Mouse (Mus musculus): ENCODE measurements around the gene Meis1. TPM values are rescaled to one million over a fixed set of nuclear protein-coding genes. Genes with fewer than 3 reads are reported as not detected.

Meis1 gene
- polyA plus RNA-seq, 1 experiment from 2014 or later = 46.3 TPM

DNA sequence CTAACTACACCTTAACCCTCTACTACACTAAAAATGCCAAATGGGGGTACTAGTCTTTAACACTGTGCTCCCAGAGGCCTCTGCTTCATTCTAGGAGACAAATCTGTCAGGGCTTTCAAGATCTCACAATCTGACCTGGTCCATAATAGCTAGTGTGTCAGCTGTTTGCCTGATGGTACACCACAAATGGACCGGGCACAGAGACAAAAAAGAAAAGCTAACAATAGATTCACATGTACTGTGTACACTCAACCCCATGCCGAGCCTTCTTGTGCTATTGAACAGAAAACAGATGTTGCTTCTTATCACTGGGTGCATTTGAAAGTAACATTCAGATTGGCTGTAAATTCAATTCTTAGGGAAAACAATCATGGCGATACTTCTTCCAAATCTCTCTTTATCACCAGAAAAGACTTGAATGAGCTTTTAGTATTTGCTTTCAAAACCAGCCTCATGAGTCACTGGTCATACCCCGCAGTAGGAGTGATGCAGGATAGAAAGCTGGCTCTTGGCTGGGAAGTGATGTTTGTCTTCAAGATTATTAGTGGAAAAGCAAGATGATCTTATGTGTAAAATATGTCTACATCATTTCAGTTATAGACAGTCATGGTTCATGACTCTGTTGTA, 30.0 kb downstream of the Meis1 start:
- no peaks in the 10 kb centered on the region for H3K27me3 ChIP-seq (replicated peaks; ENCODE audit: control insufficient read depth, insufficient read depth, low read length)
- WGBS = 63% methylated on average over 4 of the region's 4 CpGs
- H3K9ac ChIP-seq (ENCODE audit: low read depth, low read length) = no peak overlapping the region
- H3K4me3 ChIP-seq (ENCODE audit: low read depth, low read length) = no peak overlapping the region
- no peak for ATAC-seq (ENCODE audit: low read depth)
- H3K4me2 ChIP-seq (ENCODE audit: low read depth, low read length) = no peak overlapping the region
- H3K4me1 ChIP-seq (ENCODE audit: control insufficient read depth, insufficient read depth, low read length) = peaks cover 4% of the 10 kb centered on the region; the same call in 1 of the 2 replicates
- H3K9me3 ChIP-seq (ENCODE audit: control insufficient read depth, low read length) = no peaks in the 10 kb centered on the region
- H3K27ac ChIP-seq (replicated peaks; ENCODE audit: low read depth, low read length) = no peak overlapping the region
- peaks cover 37% of the 10 kb centered on the region for H3K36me3 ChIP-seq (ENCODE audit: control insufficient read depth, insufficient read depth, low read length)
- peak; percentile 36 for DNase-seq (ENCODE audit: low spot score)

DNA sequence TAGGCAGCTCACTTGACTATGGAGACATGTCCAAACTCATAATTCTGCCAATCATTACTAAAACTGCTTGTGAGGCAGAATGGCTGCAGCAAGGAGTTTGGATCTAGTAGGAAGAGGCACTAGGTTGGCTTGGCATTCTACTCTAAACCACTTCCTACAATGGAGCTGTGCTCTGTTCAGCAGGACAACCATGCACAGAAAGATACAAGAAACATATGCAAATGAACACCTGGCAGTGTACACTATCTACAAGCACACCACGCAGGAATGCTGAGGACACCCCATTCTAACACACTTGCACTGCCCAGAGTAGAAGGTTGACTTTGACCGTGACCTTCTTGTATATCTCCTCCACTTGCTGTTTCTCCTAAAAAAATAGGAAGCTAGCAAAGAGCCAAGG, 35.0 kb downstream of the Meis1 start:
- no peaks in the 10 kb centered on the region for H3K9me3 ChIP-seq (ENCODE audit: control insufficient read depth, low read length)
- H3K4me1 ChIP-seq (ENCODE audit: control insufficient read depth, insufficient read depth, low read length) = no peaks in the 10 kb centered on the region
- DNase-seq (ENCODE audit: low spot score) (no peak), ATAC-seq (ENCODE audit: low read depth) (no peak)
- H3K27me3 ChIP-seq (replicated peaks; ENCODE audit: control insufficient read depth, insufficient read depth, low read length) = no peaks in the 10 kb centered on the region
- H3K27ac ChIP-seq (replicated peaks; ENCODE audit: low read depth, low read length) = no peak overlapping the region
- H3K4me2 ChIP-seq (ENCODE audit: low read depth, low read length) = no peak overlapping the region
- peaks cover 42% of the 10 kb centered on the region for H3K36me3 ChIP-seq (ENCODE audit: control insufficient read depth, insufficient read depth, low read length)
- 82% methylated on average over 2 of the region's 2 CpGs for WGBS
- H3K9ac ChIP-seq (ENCODE audit: low read depth, low read length) = no peak overlapping the region
- no peak overlapping the region for H3K4me3 ChIP-seq (ENCODE audit: low read depth, low read length)

DNA sequence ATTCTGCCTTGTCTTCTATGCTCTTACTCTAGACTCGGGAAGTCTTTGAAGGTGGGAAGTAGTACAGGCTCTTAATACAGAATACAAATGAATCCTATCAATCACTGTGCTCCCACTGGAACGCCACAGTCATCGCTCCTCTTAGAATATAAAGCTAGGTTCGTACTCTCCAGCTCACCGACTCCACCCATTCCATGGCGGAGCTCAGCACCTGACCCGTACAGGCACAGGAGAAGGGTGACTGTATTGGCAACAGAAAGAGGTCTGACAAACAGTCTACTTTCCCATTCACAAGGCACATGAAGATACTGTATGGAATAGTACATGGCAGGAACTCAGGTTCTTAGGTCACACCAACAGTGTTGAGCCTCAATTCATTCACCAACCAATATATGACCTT, 35.5 kb downstream of the Meis1 start:
- Histone ChIP-seq H3K4me1 (ENCODE audit: control insufficient read depth, insufficient read depth, low read length) (no peaks in the 10 kb centered on the region), H3K9me3 (ENCODE audit: control insufficient read depth, low read length) (no peaks in the 10 kb centered on the region), H3K27me3 (replicated peaks; ENCODE audit: control insufficient read depth, insufficient read depth, low read length) (no peaks in the 10 kb centered on the region), H3K4me3 (ENCODE audit: low read depth, low read length) (no peak overlapping the region), H3K36me3 (ENCODE audit: control insufficient read depth, insufficient read depth, low read length) (peaks cover 42% of the 10 kb centered on the region), H3K9ac (ENCODE audit: low read depth, low read length) (no peak overlapping the region), H3K27ac (replicated peaks; ENCODE audit: low read depth, low read length) (no peak overlapping the region), H3K4me2 (ENCODE audit: low read depth, low read length) (no peak overlapping the region)
- DNase-seq (ENCODE audit: low spot score) (no peak), ATAC-seq (ENCODE audit: low read depth) (no peak)
- 92% methylated on average over 7 of the region's 7 CpGs for WGBS

DNA sequence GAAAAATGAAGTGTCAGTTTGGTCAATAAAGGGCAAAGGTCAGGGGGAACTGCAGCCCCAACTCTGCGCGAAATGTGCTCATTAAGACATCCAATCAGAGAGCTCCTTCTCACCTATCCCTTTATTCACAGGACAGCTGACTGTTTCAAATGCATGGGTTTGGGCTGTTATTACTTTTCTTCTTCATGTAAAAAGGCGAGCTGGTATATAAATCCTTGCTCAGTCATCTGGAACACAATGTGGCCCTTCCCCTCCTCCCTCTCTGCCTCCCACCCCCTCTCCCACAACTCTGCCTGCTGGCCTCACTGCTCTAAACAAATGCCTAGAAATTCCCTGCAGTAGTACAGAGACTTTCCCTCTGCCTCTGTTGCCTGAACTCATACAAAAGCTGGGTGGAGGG, 36.5 kb downstream of the Meis1 start:
- no peak overlapping the region for H3K27ac ChIP-seq (replicated peaks; ENCODE audit: low read depth, low read length)

DNA sequence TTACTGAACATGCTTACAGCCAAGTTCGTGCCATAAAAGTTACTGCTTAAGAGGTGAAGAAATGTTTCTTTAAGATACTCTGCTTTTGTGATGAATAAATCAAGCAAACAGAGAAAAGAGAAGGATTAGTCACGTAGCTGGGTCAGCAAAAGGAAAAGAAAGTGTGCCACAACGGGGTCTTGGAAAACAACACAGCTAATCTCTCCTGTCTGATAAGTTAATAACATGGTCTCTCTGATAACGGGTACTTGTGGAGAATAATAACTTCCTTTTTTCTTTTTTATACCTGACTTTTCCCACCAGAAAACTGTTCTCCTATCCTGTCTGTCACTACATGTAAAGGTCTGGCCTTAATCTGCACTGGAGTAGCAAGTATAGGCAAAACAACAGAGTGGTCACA, 37.4 kb downstream of the Meis1 start:
- Histone ChIP-seq H3K9ac (ENCODE audit: low read depth, low read length) (no peak overlapping the region), H3K4me3 (ENCODE audit: low read depth, low read length) (no peak overlapping the region), H3K27me3 (replicated peaks; ENCODE audit: control insufficient read depth, insufficient read depth, low read length) (no peaks in the 10 kb centered on the region), H3K27ac (replicated peaks; ENCODE audit: low read depth, low read length) (no peak overlapping the region), H3K4me1 (ENCODE audit: control insufficient read depth, insufficient read depth, low read length) (no peaks in the 10 kb centered on the region), H3K36me3 (ENCODE audit: control insufficient read depth, insufficient read depth, low read length) (peaks cover 27% of the 10 kb centered on the region; the same call in 1 of the 2 replicates), H3K4me2 (ENCODE audit: low read depth, low read length) (no peak overlapping the region), H3K9me3 (ENCODE audit: control insufficient read depth, low read length) (no peaks in the 10 kb centered on the region)
- WGBS = 60% methylated on average over 4 of the region's 4 CpGs
- ATAC-seq (ENCODE audit: low read depth) (no peak), DNase-seq (ENCODE audit: low spot score) (no peak)

More for the DNA sequence above, 36.5 kb downstream of the Meis1 start:
- Histone ChIP-seq H3K9ac (ENCODE audit: low read depth, low read length) (no peak overlapping the region), H3K4me3 (ENCODE audit: low read depth, low read length) (no peak overlapping the region), H3K27me3 (replicated peaks; ENCODE audit: control insufficient read depth, insufficient read depth, low read length) (no peaks in the 10 kb centered on the region), H3K4me1 (ENCODE audit: control insufficient read depth, insufficient read depth, low read length) (no peaks in the 10 kb centered on the region), H3K4me2 (ENCODE audit: low read depth, low read length) (no peak overlapping the region), H3K36me3 (ENCODE audit: control insufficient read depth, insufficient read depth, low read length) (peaks cover 33% of the 10 kb centered on the region; the same call in 1 of the 2 replicates), H3K9me3 (ENCODE audit: control insufficient read depth, low read length) (no peaks in the 10 kb centered on the region)
- 31% methylated on average over 3 of the region's 3 CpGs for WGBS
- DNase-seq (ENCODE audit: low spot score) (peak; percentile 25), ATAC-seq (ENCODE audit: low read depth) (peak; percentile 47; the same call in 1 of the 2 replicates)

DNA sequence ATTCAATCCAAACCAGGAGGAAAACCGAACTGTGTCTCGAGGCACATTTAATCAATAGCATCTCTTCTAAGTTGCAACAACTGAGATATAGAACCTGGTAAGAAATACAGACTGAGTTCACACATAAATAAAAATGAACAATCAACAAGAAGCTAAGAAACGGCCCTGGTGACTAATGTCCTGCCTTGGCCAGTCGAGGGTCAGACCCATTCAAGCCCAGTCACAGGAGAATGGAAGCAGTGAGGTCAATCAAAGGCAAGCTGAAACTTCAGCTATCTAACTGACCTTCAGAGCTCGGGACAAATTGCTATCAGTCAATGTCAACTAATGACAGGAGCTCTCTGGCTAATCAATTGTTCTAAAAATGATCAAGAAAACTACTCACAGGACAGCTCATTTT, 38.2 kb downstream of the Meis1 start:
- H3K4me3 ChIP-seq (ENCODE audit: low read depth, low read length) = no peak overlapping the region
- no peak overlapping the region for H3K9ac ChIP-seq (ENCODE audit: low read depth, low read length)
- ATAC-seq (ENCODE audit: low read depth) (no peak), DNase-seq (ENCODE audit: low spot score) (no peak)
- no peaks in the 10 kb centered on the region for H3K9me3 ChIP-seq (ENCODE audit: control insufficient read depth, low read length)
- no peaks in the 10 kb centered on the region for H3K27me3 ChIP-seq (replicated peaks; ENCODE audit: control insufficient read depth, insufficient read depth, low read length)
- no peak overlapping the region for H3K27ac ChIP-seq (replicated peaks; ENCODE audit: low read depth, low read length)
- no peaks in the 10 kb centered on the region for H3K4me1 ChIP-seq (ENCODE audit: control insufficient read depth, insufficient read depth, low read length)
- no peak overlapping the region for H3K4me2 ChIP-seq (ENCODE audit: low read depth, low read length)
- WGBS = 53% methylated on average over 5 of the region's 5 CpGs
- H3K36me3 ChIP-seq (ENCODE audit: control insufficient read depth, insufficient read depth, low read length) = peaks cover 24% of the 10 kb centered on the region; the same call in 1 of the 2 replicates

DNA sequence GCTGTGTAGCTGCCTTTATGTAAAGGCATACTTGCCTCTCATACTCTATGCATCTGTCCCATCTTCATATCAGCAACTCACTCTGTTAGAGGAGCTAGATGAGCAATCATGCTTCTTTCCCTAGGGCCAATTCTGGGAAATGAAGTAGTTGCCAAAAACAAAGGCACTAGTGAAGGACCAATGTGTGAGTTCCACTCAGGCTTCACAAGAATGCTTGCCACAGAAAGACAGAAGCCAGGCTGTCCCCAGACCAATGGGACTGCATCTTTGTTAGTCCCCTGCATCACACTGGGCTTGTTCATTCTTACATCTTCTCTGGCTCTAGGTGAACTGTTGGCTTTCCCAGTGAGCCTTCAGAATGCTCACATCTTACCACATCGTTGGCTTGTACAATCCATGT, 43.7 kb downstream of the Meis1 start:
- Histone ChIP-seq H3K36me3 (ENCODE audit: control insufficient read depth, insufficient read depth, low read length) (peaks cover 13% of the 10 kb centered on the region; the same call in 1 of the 2 replicates), H3K9me3 (ENCODE audit: control insufficient read depth, low read length) (no peaks in the 10 kb centered on the region), H3K9ac (ENCODE audit: low read depth, low read length) (no peak overlapping the region), H3K4me3 (ENCODE audit: low read depth, low read length) (no peak overlapping the region), H3K27ac (replicated peaks; ENCODE audit: low read depth, low read length) (no peak overlapping the region), H3K4me2 (ENCODE audit: low read depth, low read length) (no peak overlapping the region), H3K27me3 (replicated peaks; ENCODE audit: control insufficient read depth, insufficient read depth, low read length) (no peaks in the 10 kb centered on the region), H3K4me1 (ENCODE audit: control insufficient read depth, insufficient read depth, low read length) (peaks cover 5% of the 10 kb centered on the region)
- 81% methylated on average over 1 of the region's 1 CpGs for WGBS
- no peak for DNase-seq (ENCODE audit: low spot score)
- no peak for ATAC-seq (ENCODE audit: low read depth)

DNA sequence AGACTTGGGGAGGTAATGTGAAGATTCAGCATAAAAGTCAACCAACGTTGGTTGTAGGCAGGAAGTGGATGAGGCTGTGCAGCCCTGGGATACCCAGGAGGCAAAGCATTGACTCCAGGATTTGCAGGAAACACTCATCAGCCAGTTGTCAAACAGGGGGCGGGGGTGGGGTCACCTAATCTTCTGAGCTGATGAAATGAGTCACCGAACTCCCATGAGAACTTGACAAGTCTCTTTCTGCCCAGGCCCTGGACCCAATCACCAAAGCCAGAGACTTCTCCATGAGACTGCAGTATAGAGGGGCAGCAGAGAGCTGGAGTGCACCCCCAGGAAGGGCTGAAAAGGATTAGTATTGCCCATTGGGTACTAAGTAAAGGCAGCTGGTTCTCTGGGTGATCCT, 45.0 kb downstream of the Meis1 start:
- ATAC-seq (ENCODE audit: low read depth) (no peak), DNase-seq (ENCODE audit: low spot score) (no peak)
- no peaks in the 10 kb centered on the region for H3K27me3 ChIP-seq (replicated peaks; ENCODE audit: control insufficient read depth, insufficient read depth, low read length)
- WGBS = 37% methylated on average over 3 of the region's 3 CpGs
- no peak overlapping the region for H3K27ac ChIP-seq (replicated peaks; ENCODE audit: low read depth, low read length)
- no peak overlapping the region for H3K9ac ChIP-seq (ENCODE audit: low read depth, low read length)
- H3K36me3 ChIP-seq (ENCODE audit: control insufficient read depth, insufficient read depth, low read length) = peaks cover 13% of the 10 kb centered on the region; the same call in 1 of the 2 replicates
- H3K9me3 ChIP-seq (ENCODE audit: control insufficient read depth, low read length) = no peaks in the 10 kb centered on the region
- no peak overlapping the region for H3K4me3 ChIP-seq (ENCODE audit: low read depth, low read length)
- no peak overlapping the region for H3K4me2 ChIP-seq (ENCODE audit: low read depth, low read length)
- peaks cover 5% of the 10 kb centered on the region for H3K4me1 ChIP-seq (ENCODE audit: control insufficient read depth, insufficient read depth, low read length)

DNA sequence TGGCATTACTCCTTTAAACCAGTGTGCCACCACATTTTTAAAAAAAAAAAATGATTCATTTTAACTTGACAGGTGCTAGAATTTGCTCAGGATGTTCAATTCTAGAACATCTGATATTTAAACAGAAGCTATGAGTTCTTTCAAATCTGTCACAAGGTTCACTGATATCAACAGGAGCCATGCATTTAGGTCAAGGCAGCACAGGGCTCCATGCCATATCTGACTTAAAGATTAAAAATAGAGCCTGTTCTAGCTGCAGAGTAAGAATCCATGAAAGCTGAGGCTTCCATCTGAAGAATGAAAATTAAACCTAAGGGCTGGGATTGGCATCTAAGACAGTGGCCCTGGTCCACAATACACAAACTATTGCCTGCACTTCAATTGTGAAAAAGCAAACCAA, 45.8 kb downstream of the Meis1 start:
- ATAC-seq (ENCODE audit: low read depth) (no peak), DNase-seq (ENCODE audit: low spot score) (no peak)
- no peak overlapping the region for H3K4me3 ChIP-seq (ENCODE audit: low read depth, low read length)
- H3K4me2 ChIP-seq (ENCODE audit: low read depth, low read length) = no peak overlapping the region
- H3K4me1 ChIP-seq (ENCODE audit: control insufficient read depth, insufficient read depth, low read length) = peaks cover 5% of the 10 kb centered on the region
- H3K36me3 ChIP-seq (ENCODE audit: control insufficient read depth, insufficient read depth, low read length) = peaks cover 13% of the 10 kb centered on the region; the same call in 1 of the 2 replicates
- H3K9me3 ChIP-seq (ENCODE audit: control insufficient read depth, low read length) = no peaks in the 10 kb centered on the region
- H3K27ac ChIP-seq (replicated peaks; ENCODE audit: low read depth, low read length) = no peak overlapping the region
- H3K9ac ChIP-seq (ENCODE audit: low read depth, low read length) = no peak overlapping the region
- no peaks in the 10 kb centered on the region for H3K27me3 ChIP-seq (replicated peaks; ENCODE audit: control insufficient read depth, insufficient read depth, low read length)

All from embryonic facial prominence, embryonic 14.5 days (tissue).